Mouse (Mus musculus): ENCODE results near the gene Lrrc32.

GRCm38 (mm10) chr7:98499561-98500292 is 10.6 kb downstream of the Lrrc32 start:
- TF ChIP-seq CTCF (IDR thresholded peaks at IDR 0.05), result no peak
- no peak for TF ChIP-seq EP300 (IDR thresholded peaks at IDR 0.05)
